Mouse (Mus musculus) midbrain, embryonic 14.5 days (tissue): Measurements from ENCODE around the gene Tanc1. TPM values are rescaled to one million over a fixed set of nuclear protein-coding genes. Genes with fewer than 3 reads are reported as not detected.

Experiments used
- ATAC-seq: fragments of 200-750 bp; cut with Nextera tagmentation; 2 replicates; pipeline ENCODE4 v1.8.0; 2017; ENCODE audit warnings: moderate number of reproducible peaks, moderate library complexity; ENCODE audit not compliant: low FRiP score, low TSS enrichment
- DNase-seq: peaks from one replicate; pipeline ENCODE4 v3.0.0-alpha.2; 2015
- H3K27ac ChIP-seq: fragments of 300-500 bp; sonication (generic); replicated peaks from 2 replicates; pipeline ENCODE4 v1.5.1; 2014; ENCODE audit warnings: mild to moderate bottlenecking, low read depth, low read length, moderate library complexity
- H3K27me3 ChIP-seq: fragments of 300-500 bp; sonication (generic); 2 replicates; pipeline ENCODE4 v1.6.1; 2014; ENCODE audit warnings: low read length, control low read depth, mixed read lengths; ENCODE audit not compliant: control insufficient read depth, insufficient read depth
- H3K36me3 ChIP-seq: fragments of 300-500 bp; sonication (generic); 2 replicates; pipeline ENCODE4 v1.6.1; 2014; ENCODE audit warnings: low read length, control low read depth; ENCODE audit not compliant: control insufficient read depth, insufficient read depth
- H3K4me1 ChIP-seq: fragments of 300-500 bp; sonication (generic); 2 replicates; pipeline ENCODE4 v1.6.1; 2014; ENCODE audit warnings: mild to moderate bottlenecking, antibody characterized with exemption, low read length, control low read depth; ENCODE audit not compliant: control insufficient read depth, insufficient read depth
- H3K4me2 ChIP-seq: fragments of 300-500 bp; sonication (generic); 2 replicates; pipeline ENCODE4 v1.6.1; 2014; ENCODE audit warnings: mild to moderate bottlenecking, low read length, moderate library complexity
- H3K4me3 ChIP-seq: fragments of 300-500 bp; sonication (generic); replicated peaks from 2 replicates; pipeline ENCODE4 v1.5.1; 2014; ENCODE audit warnings: low read depth, low read length
- H3K9ac ChIP-seq: fragments of 300-500 bp; sonication (generic); replicated peaks from 2 replicates; pipeline ENCODE4 v1.6.1; 2014; ENCODE audit warnings: mild to moderate bottlenecking, low read length, moderate library complexity
- H3K9me3 ChIP-seq: fragments of 300-500 bp; sonication (generic); 2 replicates; pipeline ENCODE4 v1.6.1; 2016; ENCODE audit warnings: low read length, control low read depth, mixed read lengths; ENCODE audit not compliant: control insufficient read depth
- WGBS: fragments of 180-500 bp; shearing (Covaris S2); extraction: QIAGEN DNeasy Blood & Tissue Kit; methylation state at CpG from one replicate; pipeline ENCODE4 v1.1.7; 2014; 5-methylcytosine and 5-hydroxymethylcytosine counted together
- polyA plus RNA-seq: library from polyadenylated mRNA; unstranded; fragments of >200 nt; fragmentation: Nextera tagmentation; extraction: Ambion mirVana; gene quantifications from 2 replicates; pipeline ENCODE4 v1.2.1, GENCODE M21; 2014

Tanc1 gene
- polyA plus RNA-seq, 1 experiment from 2014 or later, result 5.5 TPM

GRCm38 (mm10) chr2:59852916-59853315 lies 241.1 kb downstream of the Tanc1 start:
- H3K9me3 ChIP-seq, result no peaks in the 10 kb centered on the region
- H3K4me3 ChIP-seq, result no peak overlapping the region
- no peak for DNase-seq
- H3K4me2 ChIP-seq, result no peak overlapping the region
- H3K27ac ChIP-seq, result no peak overlapping the region
- ATAC-seq, result no peak
- H3K4me1 ChIP-seq, result no peaks in the 10 kb centered on the region
- WGBS, result 86% methylated on average over 11 of the region's 11 CpGs
- no peaks in the 10 kb centered on the region for H3K36me3 ChIP-seq
- H3K9ac ChIP-seq, result no peak overlapping the region
- no peaks in the 10 kb centered on the region for H3K27me3 ChIP-seq

GRCm38 (mm10) chr2:59853543-59853942 lies 241.7 kb downstream of the Tanc1 start:
- no peak overlapping the region for H3K4me3 ChIP-seq
- H3K9me3 ChIP-seq, result no peaks in the 10 kb centered on the region
- no peaks in the 10 kb centered on the region for H3K27me3 ChIP-seq
- no peaks in the 10 kb centered on the region for H3K4me1 ChIP-seq
- H3K4me2 ChIP-seq, result no peak overlapping the region
- no peak overlapping the region for H3K9ac ChIP-seq
- WGBS, result 95% methylated on average over 10 of the region's 10 CpGs
- no peaks in the 10 kb centered on the region for H3K36me3 ChIP-seq
- no peak for DNase-seq
- H3K27ac ChIP-seq, result no peak overlapping the region
- no peak for ATAC-seq

GRCm38 (mm10) chr2:59854363-59854762 lies 242.5 kb downstream of the Tanc1 start:
- Histone ChIP-seq H3K9ac (no peak overlapping the region), H3K36me3 (no peaks in the 10 kb centered on the region), H3K27ac (no peak overlapping the region), H3K4me1 (no peaks in the 10 kb centered on the region), H3K9me3 (no peaks in the 10 kb centered on the region), H3K4me2 (no peak overlapping the region), H3K4me3 (no peak overlapping the region), H3K27me3 (no peaks in the 10 kb centered on the region)
- DNase-seq, result no peak
- no peak for ATAC-seq
- 79% methylated on average over 9 of the region's 9 CpGs for WGBS

DNA sequence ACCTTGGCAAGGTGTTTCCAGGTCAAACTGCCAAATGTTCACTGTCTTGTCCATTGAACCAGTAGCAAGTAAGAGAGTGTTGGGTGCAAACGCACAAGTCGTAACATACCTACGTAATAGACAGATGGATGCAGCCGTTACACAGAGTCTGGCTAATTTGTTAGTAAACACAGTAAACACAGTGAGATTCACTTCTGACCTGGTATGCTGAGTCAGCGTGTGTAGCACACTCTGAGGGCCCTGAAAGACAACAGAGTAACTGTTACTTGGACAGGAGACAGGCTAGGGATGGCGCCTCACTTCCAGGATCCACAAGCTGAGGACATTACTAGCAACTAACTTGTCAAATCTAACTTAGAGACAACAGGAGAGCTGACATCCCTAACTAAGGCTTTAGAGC lies 250.8 kb downstream of the Tanc1 start:
- 95% methylated on average over 6 of the region's 6 CpGs for WGBS
- DNase-seq (no peak), ATAC-seq (no peak)
- Histone ChIP-seq H3K4me2 (no peak overlapping the region), H3K4me1 (no peaks in the 10 kb centered on the region), H3K27ac (no peak overlapping the region), H3K9ac (no peak overlapping the region), H3K27me3 (no peaks in the 10 kb centered on the region), H3K9me3 (no peaks in the 10 kb centered on the region), H3K36me3 (no peaks in the 10 kb centered on the region), H3K4me3 (no peak overlapping the region)

DNA sequence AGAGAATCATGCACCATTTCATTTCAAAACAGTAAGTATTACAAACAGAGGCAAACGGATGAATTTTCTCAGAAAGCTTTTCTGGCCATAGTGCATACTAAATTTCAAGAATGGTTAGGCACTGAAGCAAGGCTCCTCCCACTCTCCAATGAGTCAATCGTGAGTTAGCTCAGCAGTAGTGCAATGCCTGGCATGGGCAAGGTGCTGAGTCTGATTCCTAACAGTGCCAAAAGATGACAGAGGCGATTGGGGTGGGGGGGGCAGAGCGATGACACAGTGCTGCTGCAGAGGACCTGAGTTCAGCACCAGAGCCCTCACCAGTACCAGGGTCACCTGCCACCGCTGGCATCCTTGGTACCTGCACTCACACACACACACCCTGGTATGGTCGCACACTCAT lies 258.7 kb downstream of the Tanc1 start:
- no peak overlapping the region for H3K4me3 ChIP-seq
- WGBS, result 91% methylated on average over 6 of the region's 6 CpGs
- no peaks in the 10 kb centered on the region for H3K27me3 ChIP-seq
- H3K27ac ChIP-seq, result no peak overlapping the region
- no peaks in the 10 kb centered on the region for H3K4me1 ChIP-seq
- no peak overlapping the region for H3K9ac ChIP-seq
- no peak for DNase-seq
- no peaks in the 10 kb centered on the region for H3K9me3 ChIP-seq
- no peaks in the 10 kb centered on the region; the same call in 1 of the 2 replicates for H3K36me3 ChIP-seq
- no peak overlapping the region for H3K4me2 ChIP-seq
- no peak for ATAC-seq

GRCm38 (mm10) chr2:59876482-59876881 lies 264.6 kb downstream of the Tanc1 start:
- no peak overlapping the region for H3K4me3 ChIP-seq
- H3K4me1 ChIP-seq, result no peaks in the 10 kb centered on the region
- H3K27ac ChIP-seq, result no peak overlapping the region
- ATAC-seq (no peak), DNase-seq (no peak)
- 88% methylated on average over 15 of the region's 15 CpGs for WGBS
- no peak overlapping the region for H3K4me2 ChIP-seq
- H3K9me3 ChIP-seq, result no peaks in the 10 kb centered on the region
- no peaks in the 10 kb centered on the region; the same call in 1 of the 2 replicates for H3K27me3 ChIP-seq
- no peak overlapping the region for H3K9ac ChIP-seq
- H3K36me3 ChIP-seq, result no peaks in the 10 kb centered on the region; the same call in 1 of the 2 replicates

DNA sequence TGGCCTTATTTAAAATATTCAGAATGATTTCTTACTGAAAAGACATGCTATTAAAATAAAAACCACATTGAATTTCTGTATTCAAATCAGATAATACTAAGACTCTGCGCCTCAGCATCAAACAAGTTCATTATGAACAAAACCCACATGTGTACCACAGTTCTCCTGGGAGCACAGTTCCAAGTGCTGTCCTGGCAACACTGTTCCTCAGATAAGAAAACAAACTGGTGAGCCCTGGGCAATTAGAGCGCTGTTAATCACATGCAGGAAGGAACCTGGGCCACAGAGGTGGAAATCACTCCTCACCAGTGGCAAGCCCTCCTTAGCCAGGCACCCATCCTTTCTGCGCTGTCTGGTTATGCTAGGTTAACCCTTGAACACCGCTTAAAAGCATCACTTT lies 265.5 kb downstream of the Tanc1 start:
- ATAC-seq (no peak), DNase-seq (no peak)
- H3K4me2 ChIP-seq, result no peak overlapping the region
- H3K4me3 ChIP-seq, result no peak overlapping the region
- H3K4me1 ChIP-seq, result no peaks in the 10 kb centered on the region
- no peaks in the 10 kb centered on the region; the same call in 1 of the 2 replicates for H3K36me3 ChIP-seq
- 78% methylated on average over 4 of the region's 4 CpGs for WGBS
- H3K27me3 ChIP-seq, result no peaks in the 10 kb centered on the region; the same call in 1 of the 2 replicates
- no peak overlapping the region for H3K9ac ChIP-seq
- H3K9me3 ChIP-seq, result no peaks in the 10 kb centered on the region
- no peak overlapping the region for H3K27ac ChIP-seq

DNA sequence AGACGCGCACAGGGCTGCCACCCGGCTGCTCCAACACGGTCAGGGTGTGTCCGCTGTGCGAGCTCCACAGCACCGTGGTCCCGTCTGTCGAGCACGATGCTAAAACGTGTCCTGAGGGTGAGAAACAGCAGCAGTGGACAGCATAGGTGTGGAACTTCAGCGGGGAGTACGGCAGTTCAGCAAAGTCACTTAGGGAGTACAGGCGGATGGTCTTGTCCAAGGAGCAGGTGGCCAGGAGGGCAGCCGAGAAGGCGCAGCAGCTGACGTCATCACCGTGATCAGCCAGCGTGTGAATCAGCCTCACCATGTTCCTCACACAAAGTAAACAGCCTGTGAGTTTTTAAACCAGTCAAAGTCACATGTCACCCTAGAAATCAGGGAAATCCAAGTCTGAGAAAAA lies 266.4 kb downstream of the Tanc1 start:
- Histone ChIP-seq H3K4me2 (no peak overlapping the region), H3K9me3 (no peaks in the 10 kb centered on the region), H3K4me1 (no peaks in the 10 kb centered on the region), H3K36me3 (no peaks in the 10 kb centered on the region), H3K9ac (no peak overlapping the region), H3K27ac (no peak overlapping the region), H3K27me3 (no peaks in the 10 kb centered on the region; the same call in 1 of the 2 replicates), H3K4me3 (no peak overlapping the region)
- no peak for DNase-seq
- no peak for ATAC-seq
- WGBS, result 81% methylated on average over 19 of the region's 19 CpGs

DNA sequence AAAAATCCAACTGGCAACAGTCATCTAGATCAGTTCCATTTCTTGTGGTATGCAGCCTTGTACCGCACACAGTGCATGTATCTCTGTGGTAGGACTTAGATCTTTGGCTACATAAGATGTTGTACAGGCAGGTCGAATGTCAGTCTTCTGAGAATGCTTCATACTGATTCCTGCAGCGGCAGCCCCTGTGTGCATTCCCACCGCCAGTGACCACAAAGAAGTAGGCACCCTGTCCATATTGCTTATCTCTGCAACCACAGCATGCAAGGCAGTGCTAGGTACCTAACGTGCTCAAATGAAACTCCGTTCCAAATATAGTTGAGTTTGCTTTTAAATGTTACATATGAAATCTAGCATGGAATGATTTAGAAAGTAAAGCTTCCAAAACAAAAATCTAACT lies 269.6 kb downstream of the Tanc1 start:
- H3K4me3 ChIP-seq, result peak overlapping the region; percentile 68; the same call in 1 of the 2 replicates
- H3K9me3 ChIP-seq, result no peaks in the 10 kb centered on the region
- H3K9ac ChIP-seq, result peak overlapping the region; percentile 5; the same call in 1 of the 2 replicates
- H3K4me2 ChIP-seq, result peak overlapping the region; percentile 85
- H3K27ac ChIP-seq, result no peak overlapping the region
- H3K4me1 ChIP-seq, result no peaks in the 10 kb centered on the region
- H3K36me3 ChIP-seq, result no peaks in the 10 kb centered on the region
- DNase-seq (no peak), ATAC-seq (no peak)
- 86% methylated on average over 6 of the region's 6 CpGs for WGBS
- no peaks in the 10 kb centered on the region; the same call in 1 of the 2 replicates for H3K27me3 ChIP-seq
